Mouse (Mus musculus) cerebellum, adult 2 months (tissue): ENCODE measurements around the gene Ube2l6. TPM values are rescaled to one million over a fixed set of nuclear protein-coding genes. Genes with fewer than 3 reads are reported as not detected.

Experiments
- DNase-seq, 2 experiments: peaks; one replicate each; pipeline ENCODE4 v3.0.0; 2021
- H3K27ac ChIP-seq: fragments of 200-500 bp; 2 replicates; pipeline ENCODE4 v1.5.1; 2012; ENCODE audit warnings: low read length, control low read depth, inconsistent platforms; ENCODE audit not compliant: insufficient read depth
- H3K27me3 ChIP-seq: fragments of 200-500 bp; 2 replicates; pipeline ENCODE4 v1.6.1; 2012; ENCODE audit warnings: inconsistent platforms, mild to moderate bottlenecking, low read length, moderate library complexity; ENCODE audit not compliant: control insufficient read depth, insufficient read depth
- H3K4me1 ChIP-seq: fragments of 200-500 bp; 2 replicates; pipeline ENCODE4 v1.6.1; 2011; ENCODE audit warnings: low read length; ENCODE audit not compliant: control insufficient read depth, insufficient read depth
- H3K4me3 ChIP-seq: fragments of 200-500 bp; replicated peaks from 2 replicates; pipeline ENCODE3; 2011; ENCODE audit warnings: mild to moderate bottlenecking, low read depth, low read length, control low read depth; ENCODE audit not compliant: insufficient read depth
- CTCF ChIP-seq: fragments of 200-500 bp; IDR thresholded peaks from 2 replicates; pipeline ENCODE4 v1.5.1; 2011; ENCODE audit warnings: low read depth, mild to moderate bottlenecking, control low read depth, low read length, moderate library complexity, borderline replicate concordance; ENCODE audit not compliant: insufficient read depth
- POLR2A ChIP-seq: fragments of 200-500 bp; IDR thresholded peaks from 2 replicates; pipeline ENCODE4 v1.6.1; 2011; ENCODE audit warnings: low read length, control low read depth, borderline replicate concordance; ENCODE audit not compliant: insufficient read depth
- WGBS: fragments of 180-500 bp; shearing (Covaris S2); methylation state at CpG from one replicate; pipeline ENCODE4 v1.1.7; 2018; 5-methylcytosine and 5-hydroxymethylcytosine counted together
- polyA plus RNA-seq: library from polyadenylated mRNA; depleted of rRNA; stranded (reverse); fragments of >200 nt; gene quantifications from 2 replicates; pipeline ENCODE4 v1.2.3, GENCODE M21; 2012

Ube2l6 gene
- polyA plus RNA-seq, 1 experiment, result 7.8 TPM

DNA sequence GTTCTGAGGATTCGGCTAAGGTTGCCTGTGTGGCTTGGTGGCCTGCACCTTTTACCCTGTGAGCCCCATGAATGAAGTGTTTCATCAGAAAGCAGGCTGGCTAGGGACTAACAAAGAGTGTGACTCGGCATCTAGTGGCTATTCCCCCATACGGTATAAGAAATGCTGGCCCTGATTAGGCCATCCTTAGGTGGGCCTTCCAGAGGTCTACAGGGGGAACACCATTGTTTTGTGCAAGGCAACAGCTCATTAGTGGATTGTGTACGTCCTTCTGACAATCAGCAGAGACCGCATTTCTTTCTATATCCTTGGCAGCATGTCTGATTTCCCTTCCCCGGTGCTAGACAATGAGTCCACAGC is 11.9 kb downstream of the Ube2l6 start:
- Histone ChIP-seq H3K4me3 (no peak overlapping the region), H3K27me3 (no peaks in the 10 kb centered on the region)
- WGBS, result 71% methylated on average over 6 of the region's 6 CpGs

DNA sequence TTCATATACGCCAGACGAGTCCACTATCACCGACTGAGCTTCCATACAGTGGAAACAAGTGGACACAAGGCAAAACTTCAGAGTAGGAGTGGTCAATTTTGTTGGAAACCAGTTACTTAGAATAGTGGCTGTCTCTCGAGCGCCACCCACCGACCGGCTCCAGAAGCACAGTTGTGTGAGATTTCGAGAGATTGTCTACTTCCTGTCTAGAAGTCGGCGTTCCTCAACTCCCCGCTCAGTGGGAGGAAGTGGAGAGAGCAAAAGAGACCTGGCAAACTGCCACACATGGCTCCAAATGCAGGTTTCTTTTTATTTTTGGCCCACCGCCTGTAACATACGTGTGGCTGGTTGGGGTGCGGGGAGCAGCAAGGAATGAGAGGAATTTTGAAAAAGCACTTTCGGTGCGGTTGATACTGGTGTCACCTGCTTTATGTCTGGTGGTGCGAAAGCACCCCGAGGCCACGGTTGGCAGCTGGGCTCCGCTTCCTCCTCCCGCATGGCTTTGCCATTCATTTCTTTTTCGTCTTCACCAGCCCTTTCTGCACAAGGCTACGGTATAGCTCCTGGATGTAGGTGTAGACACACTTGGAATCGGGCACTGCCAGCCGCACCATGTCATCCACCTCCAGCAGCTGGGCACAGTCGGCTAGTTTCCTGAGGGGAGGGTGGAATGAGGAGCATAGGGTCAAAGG is 12.4 kb downstream of the Ube2l6 start:
- no peaks in the 10 kb centered on the region for H3K4me1 ChIP-seq
- H3K4me3 ChIP-seq, result peak overlapping the region; percentile 50
- no peak overlapping the region for H3K27ac ChIP-seq
- DNase-seq, result peak; percentile 73 to 76
- TF ChIP-seq CTCF (peak; percentile 66), POLR2A (no peak)
- no peaks in the 10 kb centered on the region for H3K27me3 ChIP-seq
- WGBS, result 21% methylated on average over 26 of the region's 26 CpGs

More for the DNA sequence above, 11.9 kb downstream of the Ube2l6 start:
- no peak for TF ChIP-seq POLR2A
- TF ChIP-seq CTCF, result no peak
- no peak for DNase-seq
- Histone ChIP-seq H3K27ac (no peak overlapping the region), H3K4me1 (no peaks in the 10 kb centered on the region)

- Histone ChIP-seq H3K4me1 (no peaks in the 10 kb centered on the region), H3K27ac (no peak overlapping the region), H3K27me3 (no peaks in the 10 kb centered on the region), H3K4me3 (no peak overlapping the region)
- no peak for DNase-seq
- 79% methylated on average over 7 of the region's 7 CpGs for WGBS
- TF ChIP-seq CTCF, result no peak
- TF ChIP-seq POLR2A, result no peak
These were observed 13.3 kb downstream of the Ube2l6 start for GRCm38 (mm10) chr2:84811880-84812279.

DNA sequence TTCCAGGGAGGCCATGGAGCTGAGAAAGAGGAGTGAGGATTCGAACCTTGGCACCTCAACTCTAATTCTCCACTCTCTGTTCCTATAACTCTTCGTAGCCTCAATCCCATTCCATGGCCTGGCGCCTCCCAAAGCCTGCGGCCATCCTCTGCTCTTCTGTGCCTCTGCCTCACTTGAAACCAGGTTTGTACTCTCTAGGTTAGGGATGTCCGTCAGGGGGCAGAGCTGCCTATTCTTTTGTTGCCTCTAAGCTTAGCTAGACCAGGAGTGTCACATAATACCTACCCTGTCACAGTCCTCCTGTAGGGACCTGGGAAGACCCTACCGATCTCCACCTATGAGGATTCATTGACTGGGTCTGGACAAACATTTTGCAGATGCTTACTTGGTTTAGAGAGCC is 14.0 kb downstream of the Ube2l6 start:
- no peak for DNase-seq
- H3K27ac ChIP-seq, result no peak overlapping the region
- H3K27me3 ChIP-seq, result no peaks in the 10 kb centered on the region
- no peak overlapping the region for H3K4me3 ChIP-seq
- WGBS, result 76% methylated on average over 6 of the region's 6 CpGs
- TF ChIP-seq POLR2A (no peak), CTCF (no peak)
- no peaks in the 10 kb centered on the region for H3K4me1 ChIP-seq

DNA sequence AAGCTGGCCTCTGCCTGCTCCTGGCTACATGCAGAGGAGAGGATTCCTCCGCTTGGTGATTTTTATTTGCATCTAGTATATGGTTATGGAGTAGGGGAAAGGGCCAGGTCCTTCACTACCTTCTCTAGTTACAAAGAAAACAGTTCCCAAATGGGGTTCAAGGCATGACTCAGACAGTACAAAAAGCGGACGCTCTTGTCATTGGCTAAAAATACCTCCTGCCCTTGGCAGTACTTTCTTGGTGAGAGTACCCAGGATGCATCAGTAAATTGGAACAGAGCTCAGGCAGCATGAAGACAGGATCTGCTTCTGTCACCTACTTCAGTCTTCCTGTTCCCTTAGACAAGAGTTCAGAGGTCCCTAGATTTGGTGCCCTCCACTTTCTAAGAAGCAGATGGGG is 21.2 kb downstream of the Ube2l6 start:
- no peak for TF ChIP-seq CTCF
- no peak for TF ChIP-seq POLR2A
- 51% methylated on average over 3 of the region's 3 CpGs for WGBS
- H3K4me3 ChIP-seq, result no peak overlapping the region
- no peak overlapping the region for H3K27ac ChIP-seq
- H3K27me3 ChIP-seq, result no peaks in the 10 kb centered on the region
- H3K4me1 ChIP-seq, result no peaks in the 10 kb centered on the region
- no peak for DNase-seq

DNA sequence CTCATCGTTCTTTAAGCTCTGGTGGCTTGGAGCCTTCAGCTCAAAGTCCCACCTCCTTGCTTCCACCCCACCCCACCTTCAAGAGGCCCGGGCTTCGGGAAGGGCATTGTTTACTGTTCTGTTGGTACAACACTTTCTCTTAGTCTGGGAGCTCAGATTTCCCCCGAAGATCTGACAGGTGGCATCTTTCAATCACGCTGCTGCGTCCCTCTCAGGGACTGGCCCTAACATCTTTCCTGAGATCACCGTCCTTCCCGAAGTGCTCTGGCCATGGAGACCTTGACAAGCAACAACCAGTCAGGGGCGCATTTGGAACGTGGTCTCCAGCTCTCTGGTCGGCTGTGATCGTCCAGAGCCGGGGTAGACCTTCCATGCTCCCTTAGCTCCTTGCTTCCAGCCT is 23.9 kb downstream of the Ube2l6 start, which contains the start of gene Smtnl1:
Gene Smtnl1 (minus strand): TSS at position 101 of the 400 bp plus-strand sequence.
- no peak within 1 kb of the TSS for H3K27ac ChIP-seq

GRCm38 (mm10) chr2:84823237-84823636 is 24.6 kb downstream of the Ube2l6 start:
- DNase-seq, result no peak
- TF ChIP-seq CTCF, result no peak
- no peak for TF ChIP-seq POLR2A
- no peaks in the 10 kb centered on the region for H3K27me3 ChIP-seq
- no peaks in the 10 kb centered on the region; the same call in 1 of the 2 replicates for H3K4me1 ChIP-seq
- WGBS, result 29% methylated on average over 2 of the region's 2 CpGs
- H3K27ac ChIP-seq, result no peak overlapping the region
- no peak overlapping the region for H3K4me3 ChIP-seq

More for the DNA sequence above, 23.9 kb downstream of the Ube2l6 start, which contains the start of gene Smtnl1:
- Histone ChIP-seq H3K27me3 (no peaks in the 10 kb centered on the region), H3K4me1 (no peaks in the 10 kb centered on the region; the same call in 1 of the 2 replicates), H3K4me3 (no peak within 1 kb of the TSS)
- 62% methylated on average over 13 of the region's 13 CpGs for WGBS
- DNase-seq, result no peak
- no peak for TF ChIP-seq CTCF
- TF ChIP-seq POLR2A, result no peak
